Mouse (Mus musculus) liver, adult 2 months (tissue): ENCODE measurements at regions not wholly inside any gene's neighbourhood (a gene's known extent, or its start where the extent isn't known, plus 50 kb on each side); places are given as distances from the start of the nearest gene placed in this dataset.

Experiments
- CTCF ChIP-seq: fragments of 200-500 bp; IDR thresholded peaks from 2 replicates; pipeline ENCODE4 v1.5.1; 2011; ENCODE audit warnings: low read depth, low read length, control low read depth
- POLR2A ChIP-seq: fragments of 200-500 bp; IDR thresholded peaks from 2 replicates; pipeline ENCODE4 v1.6.1; 2011; ENCODE audit warnings: low read length, control low read depth; ENCODE audit not compliant: insufficient read depth; ENCODE audit errors: extremely low read depth

DNA sequence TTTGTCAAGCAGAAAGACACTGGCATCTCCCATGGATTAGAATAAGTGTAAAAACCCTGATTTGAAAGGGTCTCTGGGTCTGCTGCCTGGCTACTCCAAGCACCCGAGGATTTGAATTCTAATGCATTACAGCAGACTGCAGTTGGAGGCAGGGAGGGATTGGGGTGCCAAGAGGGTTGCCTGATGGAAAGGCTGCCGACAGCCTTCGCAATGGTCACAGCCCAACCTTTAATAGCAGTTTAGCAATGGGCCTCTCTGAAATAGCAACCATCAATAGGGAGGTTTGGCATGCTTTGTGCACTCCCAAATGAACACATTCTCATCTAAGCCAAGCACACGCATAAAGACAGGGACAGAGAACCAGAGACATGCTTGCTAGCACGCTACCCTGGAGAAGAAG is 454.8 kb downstream of the Prim2 start:
- TF ChIP-seq POLR2A = no peak
- no peak for TF ChIP-seq CTCF
